Mouse (Mus musculus) spleen, postnatal 10 days (tissue): ENCODE results near the gene Creb3l2.
"Not testable (repeated sequence)": the region's sequence is repeated elsewhere in the genome, so short reads cannot be mapped to it uniquely, and the experiment has no call there.

Source experiments
- DNase-seq, 2 experiments: peaks; one replicate each; pipeline ENCODE4 v3.0.0; 2021 to 2022; ENCODE audit warnings: low spot score in 2 of 2

Gene Creb3l2

GRCm38 (mm10) chr6:37442041-37442667, at the start of gene Creb3l2:
Creb3l2 (minus strand) TSS chr6:37442146.
- peak; percentile 79 to 94 for DNase-seq

- DNase-seq, result no peak
These were observed 44.6 kb upstream of the Creb3l2 start for GRCm38 (mm10) chr6:37486502-37486901.

DNA sequence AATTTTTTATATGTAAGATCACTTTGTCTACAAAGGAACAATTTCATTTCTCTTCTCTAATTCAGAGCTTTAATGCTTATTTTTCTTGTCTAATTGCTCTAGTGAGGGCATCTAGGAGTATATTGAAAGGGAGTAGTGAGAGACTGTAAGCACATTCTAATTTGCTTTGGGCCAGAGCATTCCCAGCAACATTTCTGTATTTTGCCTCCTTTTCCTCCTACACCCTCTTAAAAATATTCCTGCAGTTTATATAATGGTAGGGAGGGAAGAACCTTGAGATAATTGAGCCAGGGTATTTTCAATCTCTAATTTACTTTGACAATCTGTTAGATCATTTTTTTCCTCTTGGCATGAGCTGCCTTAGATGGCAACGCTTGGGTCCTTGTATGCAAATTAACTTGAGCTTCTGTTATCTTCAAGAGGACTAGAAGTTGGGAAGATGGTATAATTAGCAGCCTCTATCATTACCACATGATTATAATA, 42.7 kb upstream of the Creb3l2 start:
- DNase-seq, result no peak

- DNase-seq, result no peak
These were observed 41.3 kb upstream of the Creb3l2 start for GRCm38 (mm10) chr6:37483262-37483661.

- no peak for DNase-seq
These were observed 39.2 kb upstream of the Creb3l2 start for GRCm38 (mm10) chr6:37481147-37481546.

DNA sequence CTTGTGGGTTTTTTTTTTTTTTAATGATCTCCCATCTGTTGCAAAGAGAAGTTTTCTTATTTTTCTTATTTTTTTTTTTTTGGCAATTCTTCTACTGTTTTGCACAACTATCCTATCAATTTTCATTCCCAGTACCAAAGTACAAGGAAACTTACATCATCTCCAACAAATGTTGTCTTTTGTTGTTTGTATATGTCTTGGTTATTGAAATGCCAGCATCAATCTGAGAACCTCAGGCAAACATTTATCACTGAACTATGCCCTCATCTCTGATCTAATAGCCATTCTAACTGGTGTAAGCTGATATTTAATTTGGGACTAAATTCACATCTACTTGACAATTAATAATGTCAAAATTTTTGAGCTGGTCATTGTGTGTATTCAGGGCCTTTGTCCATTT, 38.1 kb upstream of the Creb3l2 start:
- no peak for DNase-seq

DNA sequence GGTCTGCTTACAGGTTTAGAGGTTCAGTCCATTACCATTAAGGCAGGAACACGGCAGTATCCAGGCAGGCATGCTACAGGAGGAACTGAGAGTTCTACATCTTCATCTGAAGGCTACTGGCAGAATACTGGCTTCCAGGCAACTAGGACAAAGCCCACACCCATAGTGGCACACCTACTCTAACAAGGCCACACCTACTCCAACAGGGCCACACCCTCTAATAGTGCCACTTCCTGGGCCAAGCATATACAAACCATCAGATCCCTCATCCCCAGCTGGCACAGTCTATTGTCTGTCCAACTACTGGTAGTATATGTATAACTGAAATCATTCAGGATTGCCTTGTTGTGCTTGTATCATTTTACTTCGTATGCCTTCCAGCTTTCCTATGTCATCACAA, 36.5 kb upstream of the Creb3l2 start:
- DNase-seq, result no peak

GRCm38 (mm10) chr6:37473674-37474342, 31.9 kb upstream of the Creb3l2 start:
- peak in 1 of 2 experiments; percentile 42 for DNase-seq

DNA sequence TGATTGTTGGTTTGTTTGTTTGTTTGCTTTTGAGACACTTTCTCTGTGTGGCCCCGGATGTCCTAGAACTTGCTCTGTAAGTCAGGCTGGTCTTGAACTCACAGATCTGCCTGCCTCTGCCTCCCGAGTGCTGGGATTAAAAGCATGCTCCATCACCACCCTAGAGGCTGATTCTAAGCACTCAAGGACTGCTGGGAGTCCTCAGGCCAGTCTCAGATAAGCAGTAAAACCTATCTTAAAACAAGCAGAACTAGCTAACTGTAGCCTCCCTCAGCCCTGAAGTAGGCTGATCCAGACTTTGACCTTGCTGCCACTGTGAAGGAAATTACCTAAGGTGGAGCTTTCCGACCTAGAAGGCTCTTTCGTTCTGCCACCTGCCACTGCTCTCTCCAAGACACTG, 28.3 kb upstream of the Creb3l2 start:
- no peak for DNase-seq

GRCm38 (mm10) chr6:37465847-37466246, 23.9 kb upstream of the Creb3l2 start:
- DNase-seq, result no peak

DNA sequence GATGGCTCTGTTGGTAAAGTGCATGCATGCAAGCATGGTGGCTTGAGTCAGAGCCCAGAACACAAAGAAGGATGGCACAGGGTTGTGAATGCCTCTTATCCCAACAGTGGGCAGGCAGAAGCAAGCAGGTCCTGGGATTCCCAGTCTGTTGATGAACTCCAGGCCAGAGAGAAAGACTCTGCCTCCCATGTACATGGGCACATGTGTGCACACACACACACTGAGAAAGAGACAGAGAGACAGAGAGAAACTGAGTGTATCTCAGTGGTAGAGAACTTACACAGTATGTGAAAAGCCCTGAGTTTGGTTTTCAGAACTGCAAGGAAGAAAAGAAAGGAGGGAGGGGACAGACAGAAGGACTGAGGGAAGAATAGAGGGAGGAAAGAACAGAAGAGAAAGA, 23.4 kb upstream of the Creb3l2 start:
- no peak for DNase-seq

GRCm38 (mm10) chr6:37464585-37464984, 22.6 kb upstream of the Creb3l2 start:
- DNase-seq, result no peak

DNA sequence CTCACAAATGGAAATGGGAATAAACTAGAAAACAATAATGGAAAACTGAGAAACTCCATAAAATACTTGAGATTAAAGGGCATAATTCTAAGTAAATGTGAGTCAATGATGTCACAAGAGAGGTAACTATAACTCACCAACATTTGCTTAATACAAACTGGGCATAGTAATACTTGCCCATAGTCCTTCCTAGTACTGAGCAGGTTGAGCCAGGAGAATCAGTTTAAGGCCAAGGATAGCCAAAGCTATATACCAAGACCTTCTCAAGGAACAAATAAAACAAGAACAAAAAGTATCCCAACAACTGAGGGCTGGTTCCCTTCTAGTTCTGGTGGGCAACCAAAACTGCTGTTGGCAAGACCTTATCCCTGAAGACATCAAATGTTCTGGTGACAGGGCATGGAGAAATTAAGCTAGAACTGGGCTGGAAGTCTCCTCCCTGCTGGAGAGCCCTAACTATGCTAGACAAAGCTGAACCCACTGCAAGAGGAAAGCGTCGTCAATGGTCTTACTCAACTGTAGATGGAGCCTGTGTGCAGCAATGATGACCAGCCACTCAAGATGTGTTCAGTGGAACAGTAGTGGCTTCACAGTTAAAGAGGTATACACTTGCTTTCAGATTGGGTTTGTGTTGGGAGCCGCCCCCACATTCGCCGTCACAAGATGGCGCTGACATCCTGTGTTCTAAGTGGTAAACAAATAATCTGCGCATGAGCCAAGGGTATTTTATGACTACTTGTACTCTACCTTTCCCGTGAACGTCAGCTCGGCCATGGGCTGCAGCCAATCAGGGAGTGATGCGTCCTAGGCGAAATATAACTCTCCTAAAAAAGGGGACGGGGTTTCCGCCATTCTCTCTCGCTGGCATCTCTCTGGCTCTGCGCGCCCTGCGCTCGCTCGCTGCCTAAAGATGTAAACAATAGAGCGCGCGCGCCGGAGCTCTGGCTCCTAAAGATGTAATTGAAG, 21.9 kb upstream of the Creb3l2 start:
- peak in 1 of 2 experiments; percentile 49 for DNase-seq

- DNase-seq, result no peak
These were observed 18.7 kb upstream of the Creb3l2 start for GRCm38 (mm10) chr6:37460681-37461080.

GRCm38 (mm10) chr6:37459656-37460055, 17.7 kb upstream of the Creb3l2 start:
- DNase-seq, result not testable (repeated sequence)

- DNase-seq, result no peak
These were observed 16.2 kb upstream of the Creb3l2 start for GRCm38 (mm10) chr6:37457990-37458655.

DNA sequence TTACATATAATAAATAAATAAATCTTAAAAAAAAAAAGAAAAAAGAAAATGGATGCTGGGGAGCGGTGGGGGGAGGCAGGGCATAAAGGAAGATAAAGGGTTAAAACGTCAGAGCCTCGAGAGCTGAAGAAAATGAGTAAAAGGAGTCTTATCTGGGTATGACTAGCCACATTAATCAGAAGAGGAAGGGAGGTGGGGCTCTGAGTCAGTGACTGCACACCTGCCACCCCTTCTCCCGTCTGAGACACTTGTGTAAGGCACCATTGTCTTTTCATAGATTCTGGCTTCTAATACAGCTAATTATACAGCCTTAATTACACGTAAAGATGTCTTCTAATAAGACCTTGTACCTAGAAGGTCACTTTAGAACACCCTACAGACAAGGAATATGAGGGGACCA, 13.6 kb upstream of the Creb3l2 start:
- no peak for DNase-seq

DNA sequence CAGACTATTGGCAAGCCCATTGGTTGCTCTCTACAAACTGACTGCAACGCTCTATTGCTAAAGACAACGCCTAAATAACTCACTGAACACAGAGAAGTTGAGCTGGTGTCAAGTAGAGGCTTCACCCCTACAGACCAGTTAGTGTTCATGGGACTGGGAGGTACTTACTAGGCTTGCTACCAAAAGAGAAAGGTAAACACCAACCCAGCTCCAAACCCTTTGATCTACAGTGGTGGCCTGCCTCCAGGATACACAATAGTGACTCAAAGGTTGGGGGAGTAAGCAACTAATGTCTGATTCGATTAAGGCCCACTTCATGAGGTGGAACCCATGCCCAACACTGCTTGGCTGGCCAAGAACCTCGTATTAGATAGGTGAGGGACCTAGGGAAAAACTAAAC, 11.1 kb upstream of the Creb3l2 start:
- no peak for DNase-seq

- DNase-seq, result no peak
These were observed 9.7 kb upstream of the Creb3l2 start for GRCm38 (mm10) chr6:37451664-37452063.

DNA sequence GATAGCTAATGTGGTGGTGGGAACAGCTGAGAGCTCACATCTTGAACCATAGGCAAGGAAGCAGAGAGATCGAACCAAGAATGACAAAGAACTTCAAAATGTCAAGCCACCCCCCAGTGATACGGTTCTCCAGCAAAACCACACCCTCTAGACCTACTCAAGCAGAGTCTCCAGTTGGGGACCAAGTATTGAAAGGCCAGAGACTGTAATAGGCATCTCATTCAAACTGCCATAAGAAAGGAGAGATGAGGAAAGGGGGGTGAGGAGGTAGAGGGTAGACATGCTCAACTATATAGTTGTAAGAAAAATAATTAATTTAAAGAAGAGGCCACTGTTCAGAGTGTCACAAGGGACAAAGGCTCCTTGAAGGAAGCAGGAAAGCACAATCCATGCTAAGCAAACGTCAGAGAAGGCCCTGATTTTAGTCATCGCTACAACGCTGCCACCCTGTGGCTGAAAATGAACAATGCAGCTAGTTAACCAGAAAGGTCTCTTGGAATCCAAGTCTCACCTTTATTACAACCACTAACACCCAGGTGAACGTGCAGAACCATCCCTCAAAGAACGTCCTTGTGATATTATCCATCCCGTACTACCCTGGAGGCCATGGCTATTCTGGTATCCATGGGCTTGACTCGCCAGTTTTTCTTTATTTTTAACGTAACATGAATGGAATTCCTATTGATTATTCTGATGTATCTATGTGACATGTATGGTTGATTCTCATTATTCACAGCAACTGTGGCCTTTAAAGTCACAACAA, 5.9 kb upstream of the Creb3l2 start:
- DNase-seq, result peak; percentile 45 to 71

DNA sequence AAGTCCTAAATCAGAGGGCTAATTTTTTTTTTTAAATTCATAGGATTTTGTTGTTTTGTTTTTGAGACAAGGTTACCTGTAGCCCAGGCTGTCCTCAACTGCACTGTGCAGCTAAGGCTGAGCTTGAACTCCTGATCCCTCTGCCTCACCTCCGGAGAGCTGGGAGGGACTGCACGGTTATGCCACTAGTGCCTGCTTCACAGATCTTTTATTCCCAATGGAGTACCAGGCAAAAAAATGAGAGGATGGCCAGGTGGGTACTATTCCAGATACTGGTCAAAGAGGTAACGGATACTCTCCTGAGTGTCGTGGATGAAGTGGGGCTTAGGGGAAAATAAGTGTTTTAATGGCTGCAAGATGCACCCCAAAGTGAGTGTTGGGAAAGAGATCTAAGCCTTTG, 835 bp upstream of the Creb3l2 start:
- DNase-seq, result no peak
